Mouse (Mus musculus): ENCODE data around the gene Kpna6.

DNA sequence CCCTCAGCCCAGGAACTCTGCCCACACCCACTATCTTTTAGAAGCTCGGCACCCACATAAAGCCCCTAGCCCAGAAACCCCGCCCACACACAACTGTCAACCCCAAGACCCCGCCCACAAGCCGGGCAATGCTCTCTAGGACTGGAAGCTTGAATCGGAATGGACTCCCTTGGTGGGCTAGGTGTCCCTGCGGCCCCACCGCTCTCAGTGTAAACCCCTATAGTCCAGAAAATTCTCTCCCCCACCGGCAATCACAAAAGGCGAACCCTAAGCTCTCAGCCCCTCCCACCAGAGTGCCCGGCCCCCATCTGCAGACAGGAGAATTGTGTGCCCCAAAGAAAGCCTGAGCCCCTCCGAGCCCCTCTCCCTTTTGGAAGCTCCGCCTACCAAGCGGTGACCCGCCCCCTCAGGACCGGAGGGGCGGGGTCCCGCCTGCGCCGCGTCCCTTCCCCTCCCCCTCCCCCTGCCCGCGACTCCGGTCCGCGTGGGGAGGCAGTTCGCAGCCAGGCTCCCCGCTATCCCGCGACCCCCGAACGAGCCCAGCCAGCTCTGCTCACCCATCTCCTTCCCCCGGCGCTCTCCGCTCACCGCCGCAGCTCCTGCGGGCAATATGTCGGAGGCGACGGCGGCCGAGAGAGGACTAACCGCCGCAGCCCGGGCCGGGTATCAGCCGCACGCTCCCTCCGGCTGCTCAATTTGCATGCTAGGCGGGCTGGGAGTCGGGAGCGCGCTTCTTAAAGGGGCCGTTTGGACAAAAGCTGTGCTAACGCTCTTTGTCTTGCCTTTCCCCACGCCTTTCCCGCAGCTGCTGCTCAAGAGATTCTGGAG is 23.8 kb upstream of the Kpna6 start, which contains the start of gene Tmem39b:
- no peak for TF ChIP-seq CTCF (IDR thresholded peaks at IDR 0.05; ENCODE audit: control insufficient read depth, insufficient read depth, insufficient replicate concordance, low read depth, low read length)
- TF ChIP-seq POLR2A (IDR thresholded peaks at IDR 0.05; ENCODE audit: control insufficient read depth, low read depth, low read length) = peak; percentile 65; the same call in 1 of the 2 replicates

All from testis, adult 2 months (tissue).